Comparison of ENCODE assay signal across 8 mouse cellular contexts in genomic region chr8:83875656-83876040, GRCm38 (mm10). TPM values are rescaled to one million over a fixed set of nuclear protein-coding genes. Genes with fewer than 3 reads are reported as not detected.
DNase-seq lines count a peak whose midpoint lies in the region; ATAC-seq lines count a peak whose summit lies in the region.

No protein-coding gene starts in this region.

- 0 out of 2 replicates have a peak, but pooled peaks cover 4% of the 10 kb centered on the region for H3K9me3 ChIP-seq in forebrain, embryonic 12.5 days
- no peaks in the 10 kb centered on the region for H3K9me3 ChIP-seq in intestine, embryonic 15.5 days
- H3K9me3 ChIP-seq in midbrain, embryonic 11.5 days (ENCODE audit: control insufficient read depth, low read length): no peaks in the 10 kb centered on the region

- WGBS in forebrain, embryonic 12.5 days: under 1% methylated on average over 8 of the region's 11 CpGs
- WGBS in intestine, embryonic 15.5 days: under 1% methylated on average over 10 of the region's 11 CpGs
- 0% methylated on average over 7 of the region's 11 CpGs for WGBS in midbrain, embryonic 11.5 days

- H3K4me2 ChIP-seq in forebrain, embryonic 12.5 days: peak overlapping the region; percentile 91
- peak overlapping the region; percentile 95 for H3K4me2 ChIP-seq in intestine, embryonic 15.5 days (replicated peaks)
- H3K4me2 ChIP-seq in midbrain, embryonic 11.5 days: peak overlapping the region; percentile 94

- H3K4me1 ChIP-seq in forebrain, embryonic 12.5 days: peaks cover 26% of the 10 kb centered on the region
- peaks cover 17% of the 10 kb centered on the region for H3K4me1 ChIP-seq in intestine, embryonic 15.5 days (replicated peaks)
- H3K4me1 ChIP-seq in midbrain, embryonic 11.5 days (ENCODE audit: control insufficient read depth, insufficient read depth, low read length): peaks cover 14% of the 10 kb centered on the region

- peak overlapping the region; percentile 80 for H3K9ac ChIP-seq in forebrain, embryonic 12.5 days
- peak overlapping the region; percentile 73 for H3K9ac ChIP-seq in intestine, embryonic 15.5 days
- peak overlapping the region; percentile 73 for H3K9ac ChIP-seq in midbrain, embryonic 11.5 days (ENCODE audit: low read length)

- no peaks in the 10 kb centered on the region for H3K36me3 ChIP-seq in forebrain, embryonic 12.5 days (replicated peaks)
- no peaks in the 10 kb centered on the region for H3K36me3 ChIP-seq in intestine, embryonic 15.5 days
- no peaks in the 10 kb centered on the region for H3K36me3 ChIP-seq in midbrain, embryonic 11.5 days (ENCODE audit: control insufficient read depth, insufficient read depth, low read length)

- H3K27ac ChIP-seq in forebrain, embryonic 12.5 days: peak overlapping the region; percentile 81
- peak overlapping the region; percentile 70 for H3K27ac ChIP-seq in intestine, embryonic 15.5 days
- H3K27ac ChIP-seq in midbrain, embryonic 11.5 days (ENCODE audit: low read depth, low read length): peak overlapping the region; percentile 42; the same call in 1 of the 2 replicates

- ATAC-seq in forebrain, embryonic 12.5 days (ENCODE audit: low FRiP score): peak; percentile 54
- peak; percentile 43 for ATAC-seq in intestine, embryonic 15.5 days
- ATAC-seq in midbrain, embryonic 11.5 days (ENCODE audit: low FRiP score): peak; percentile 49
- ATAC-seq in megakaryocyte-erythroid progenitor cell, adult 5-6 weeks (replicated peaks; ENCODE audit: low FRiP score, low TSS enrichment, poor library complexity, severe bottlenecking): no peak

- peak overlapping the region; percentile 67 for H3K4me3 ChIP-seq in forebrain, embryonic 12.5 days (replicated peaks)
- H3K4me3 ChIP-seq in intestine, embryonic 15.5 days (replicated peaks): peak overlapping the region; percentile 64
- H3K4me3 ChIP-seq in midbrain, embryonic 11.5 days (ENCODE audit: low read depth, low read length): peak overlapping the region; percentile 70

- peaks cover 21% of the 10 kb centered on the region for H3K27me3 ChIP-seq in forebrain, embryonic 12.5 days
- peaks cover 13% of the 10 kb centered on the region for H3K27me3 ChIP-seq in intestine, embryonic 15.5 days (replicated peaks)
- peaks cover 3% of the 10 kb centered on the region; the same call in 1 of the 2 replicates for H3K27me3 ChIP-seq in midbrain, embryonic 11.5 days (ENCODE audit: control insufficient read depth, insufficient read depth, low read length)

- peak; percentile 29 for DNase-seq in adrenal gland, adult 2 months
- no peak for DNase-seq in adrenal gland, postnatal 36 days
- DNase-seq in MN1 (ENCODE audit: low spot score): peak; percentile 68
- DNase-seq in midbrain, embryonic 11.5 days (ENCODE audit: low spot score, missing footprints): no peak
- no peak for DNase-seq in natural killer cell, adult 2 months (ENCODE audit: low spot score in 2 of 2)

RNA-seq across cellular contexts. Expression of gene Adgrl1, which starts 24.3 kb away (rescaled TPM):
- total RNA-seq in adrenal gland, adult 2 months (2021): 10 to 100 TPM; 58.4 to 97.0 TPM
- 101 and 112 TPM in 2 replicates for polyA plus RNA-seq in adrenal gland, adult 2 months (2012; rRNA removed)
- total RNA-seq in adrenal gland, postnatal 36 days (2021): 10 to 100 TPM; 62.4 to 73.4 TPM
- 30.4 and 31.3 TPM in 2 replicates for polyA plus RNA-seq in forebrain, embryonic 12.5 days (2016; fragmentation: Nextera tagmentation; extraction: Ambion mirVana)
- polyA plus RNA-seq in intestine, embryonic 15.5 days (2015; fragmentation: Nextera tagmentation; extraction: Ambion mirVana): 11.0 and 13.4 TPM in 2 replicates
- polyA plus RNA-seq in midbrain, embryonic 11.5 days (2014; fragmentation: Nextera tagmentation; extraction: Ambion mirVana): 13.7 and 16.4 TPM in 2 replicates
- total RNA-seq in megakaryocyte-erythroid progenitor cell, adult 5-6 weeks (2014; fragmentation: Nextera tagmentation): 25.2 and 28.8 TPM in 2 replicates
- total RNA-seq in megakaryocyte-erythroid progenitor cell, adult 5-6 weeks (2017): 7.9 and 13.2 TPM in 2 replicates

Comparison
In these comparisons a context has a peak if more than half of its experiments do, and no peak if none do; other contexts are left out.
1. DNase-seq: peak in adrenal gland, adult 2 months (single experiment) and MN1 (single experiment); none in adrenal gland, postnatal 36 days (0 of 2), midbrain, embryonic 11.5 days (single experiment) and natural killer cell, adult 2 months (0 of 2).
2. Peak in every context shown above with its lines, with median percentiles within 50 percentile points of each other: H3K27ac ChIP-seq, H3K4me2 ChIP-seq, H3K4me3 ChIP-seq and H3K9ac ChIP-seq.